Mouse (Mus musculus): Measurements from ENCODE around the gene Zfp385a.

DNA sequence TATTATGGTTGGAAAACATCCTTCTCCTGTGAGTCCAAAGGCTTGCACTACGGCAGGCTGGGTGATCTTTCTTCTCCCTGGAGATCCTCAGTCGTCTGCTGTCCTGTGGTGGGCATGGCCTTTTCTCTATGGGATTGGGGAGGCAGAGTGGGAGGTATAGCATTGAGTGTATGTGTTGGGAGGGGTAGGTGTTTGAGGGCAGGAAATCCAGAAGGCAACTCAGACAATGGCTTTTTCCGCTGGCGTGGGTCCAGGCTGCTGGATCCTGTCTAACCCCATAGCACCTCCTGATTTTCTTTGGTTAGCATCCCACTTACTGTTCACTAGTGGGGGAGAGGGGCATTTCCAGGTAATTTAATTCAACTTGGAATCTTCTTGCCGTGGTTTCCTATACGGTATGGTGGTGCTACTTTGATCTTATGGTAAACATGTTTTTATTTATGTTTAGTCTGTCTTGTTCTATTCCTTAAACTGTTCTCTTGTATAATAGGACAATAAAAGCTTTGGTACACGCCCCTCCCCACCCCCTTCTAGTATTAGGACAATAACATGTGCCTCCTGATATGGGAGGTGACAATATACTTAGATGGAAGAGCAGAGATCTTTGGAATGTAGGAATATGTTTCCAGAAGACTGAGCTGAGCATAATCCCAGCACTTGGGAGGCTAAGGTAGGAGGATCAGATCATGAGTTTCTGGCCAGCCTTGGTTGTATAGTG, 44.0 kb upstream of the Zfp385a start:
- TF ChIP-seq CTCF (IDR thresholded peaks at IDR 0.05; ENCODE audit: low read depth) (no peak), EP300 (IDR thresholded peaks at IDR 0.05; ENCODE audit: low read depth) (no peak)

Measured in liver, postnatal 0 days (tissue).